Mouse (Mus musculus): ENCODE measurements at regions not wholly inside any gene's neighbourhood (a gene's known extent, or its start where the extent isn't known, plus 50 kb on each side); places are given as distances from the start of the nearest gene placed in this dataset.

GRCm38 (mm10) chr15:52994351-52994750 lies 890.4 kb upstream of the Gm7489 start:
- ATAC-seq (ENCODE audit: insufficient read depth, low read depth) (no peak), DNase-seq (ENCODE audit: low spot score) (no peak)
- Histone ChIP-seq H3K4me3 (ENCODE audit: low read depth, low read length) (no peak overlapping the region), H3K4me2 (ENCODE audit: low read depth, low read length) (no peak overlapping the region), H3K36me3 (replicated peaks; ENCODE audit: control insufficient read depth, insufficient read depth, low read length) (no peaks in the 10 kb centered on the region), H3K27ac (ENCODE audit: low read depth) (no peak overlapping the region), H3K9me3 (replicated peaks; ENCODE audit: control insufficient read depth, low read length) (no peaks in the 10 kb centered on the region), H3K4me1 (ENCODE audit: control insufficient read depth, insufficient read depth) (no peaks in the 10 kb centered on the region), H3K9ac (replicated peaks; ENCODE audit: low read depth, low read length) (no peak overlapping the region), H3K27me3 (ENCODE audit: control insufficient read depth, insufficient read depth, low read length) (no peaks in the 10 kb centered on the region)
- WGBS, result 64% methylated on average over 1 of the region's 1 CpGs
- no peak for TF ChIP-seq EP300 (IDR thresholded peaks at IDR 0.05; ENCODE audit: low read depth)
- no peak for TF ChIP-seq CTCF (IDR thresholded peaks at IDR 0.05; ENCODE audit: low read depth)

- ATAC-seq (ENCODE audit: insufficient read depth, low read depth), result no peak
Measured at GRCm38 (mm10) chr15:52999200-52999599, 885.5 kb upstream of the Gm7489 start.

GRCm38 (mm10) chr15:52999776-53000175 lies 884.9 kb upstream of the Gm7489 start:
- no peak overlapping the region for H3K4me3 ChIP-seq (ENCODE audit: low read depth, low read length)
- DNase-seq (ENCODE audit: low spot score), result no peak
- H3K27me3 ChIP-seq (ENCODE audit: control insufficient read depth, insufficient read depth, low read length), result no peaks in the 10 kb centered on the region
- H3K9me3 ChIP-seq (replicated peaks; ENCODE audit: control insufficient read depth, low read length), result no peaks in the 10 kb centered on the region
- H3K4me1 ChIP-seq (ENCODE audit: control insufficient read depth, insufficient read depth), result no peaks in the 10 kb centered on the region
- no peak overlapping the region for H3K4me2 ChIP-seq (ENCODE audit: low read depth, low read length)
- H3K9ac ChIP-seq (replicated peaks; ENCODE audit: low read depth, low read length), result no peak overlapping the region
- H3K27ac ChIP-seq (ENCODE audit: low read depth), result no peak overlapping the region
- WGBS, result 73% methylated on average over 2 of the region's 2 CpGs
- ATAC-seq (ENCODE audit: insufficient read depth, low read depth), result no peak
- TF ChIP-seq CTCF (IDR thresholded peaks at IDR 0.05; ENCODE audit: low read depth) (no peak), EP300 (IDR thresholded peaks at IDR 0.05; ENCODE audit: low read depth) (no peak)
- no peaks in the 10 kb centered on the region for H3K36me3 ChIP-seq (replicated peaks; ENCODE audit: control insufficient read depth, insufficient read depth, low read length)

More at GRCm38 (mm10) chr15:52999200-52999599, 885.5 kb upstream of the Gm7489 start:
- Histone ChIP-seq H3K27ac (ENCODE audit: low read depth) (no peak overlapping the region), H3K4me3 (ENCODE audit: low read depth, low read length) (no peak overlapping the region), H3K4me1 (ENCODE audit: control insufficient read depth, insufficient read depth) (no peaks in the 10 kb centered on the region), H3K9me3 (replicated peaks; ENCODE audit: control insufficient read depth, low read length) (no peaks in the 10 kb centered on the region), H3K36me3 (replicated peaks; ENCODE audit: control insufficient read depth, insufficient read depth, low read length) (no peaks in the 10 kb centered on the region), H3K4me2 (ENCODE audit: low read depth, low read length) (no peak overlapping the region), H3K27me3 (ENCODE audit: control insufficient read depth, insufficient read depth, low read length) (no peaks in the 10 kb centered on the region), H3K9ac (replicated peaks; ENCODE audit: low read depth, low read length) (no peak overlapping the region)
- 86% methylated on average over 2 of the region's 2 CpGs for WGBS
- TF ChIP-seq CTCF (IDR thresholded peaks at IDR 0.05; ENCODE audit: low read depth) (no peak), EP300 (IDR thresholded peaks at IDR 0.05; ENCODE audit: low read depth) (no peak)
- no peak for DNase-seq (ENCODE audit: low spot score)

GRCm38 (mm10) chr15:53001429-53001828 lies 883.3 kb upstream of the Gm7489 start:
- ATAC-seq (ENCODE audit: insufficient read depth, low read depth), result no peak
- Histone ChIP-seq H3K9ac (replicated peaks; ENCODE audit: low read depth, low read length) (no peak overlapping the region), H3K4me3 (ENCODE audit: low read depth, low read length) (no peak overlapping the region), H3K9me3 (replicated peaks; ENCODE audit: control insufficient read depth, low read length) (no peaks in the 10 kb centered on the region), H3K4me1 (ENCODE audit: control insufficient read depth, insufficient read depth) (no peaks in the 10 kb centered on the region), H3K27ac (ENCODE audit: low read depth) (no peak overlapping the region), H3K27me3 (ENCODE audit: control insufficient read depth, insufficient read depth, low read length) (no peaks in the 10 kb centered on the region), H3K36me3 (replicated peaks; ENCODE audit: control insufficient read depth, insufficient read depth, low read length) (no peaks in the 10 kb centered on the region), H3K4me2 (ENCODE audit: low read depth, low read length) (no peak overlapping the region)
- DNase-seq (ENCODE audit: low spot score), result no peak
- TF ChIP-seq EP300 (IDR thresholded peaks at IDR 0.05; ENCODE audit: low read depth) (no peak), CTCF (IDR thresholded peaks at IDR 0.05; ENCODE audit: low read depth) (no peak)
- WGBS, result 68% methylated on average over 3 of the region's 3 CpGs

GRCm38 (mm10) chr15:53001964-53002363 lies 882.7 kb upstream of the Gm7489 start:
- Histone ChIP-seq H3K9ac (replicated peaks; ENCODE audit: low read depth, low read length) (no peak overlapping the region), H3K4me3 (ENCODE audit: low read depth, low read length) (no peak overlapping the region), H3K4me2 (ENCODE audit: low read depth, low read length) (no peak overlapping the region), H3K4me1 (ENCODE audit: control insufficient read depth, insufficient read depth) (no peaks in the 10 kb centered on the region), H3K9me3 (replicated peaks; ENCODE audit: control insufficient read depth, low read length) (no peaks in the 10 kb centered on the region), H3K27ac (ENCODE audit: low read depth) (no peak overlapping the region), H3K27me3 (ENCODE audit: control insufficient read depth, insufficient read depth, low read length) (no peaks in the 10 kb centered on the region), H3K36me3 (replicated peaks; ENCODE audit: control insufficient read depth, insufficient read depth, low read length) (no peaks in the 10 kb centered on the region)
- no peak for DNase-seq (ENCODE audit: low spot score)
- 84% methylated on average over 4 of the region's 4 CpGs for WGBS
- ATAC-seq (ENCODE audit: insufficient read depth, low read depth), result no peak
- TF ChIP-seq CTCF (IDR thresholded peaks at IDR 0.05; ENCODE audit: low read depth) (no peak), EP300 (IDR thresholded peaks at IDR 0.05; ENCODE audit: low read depth) (no peak)

GRCm38 (mm10) chr15:53004078-53004477 lies 880.6 kb upstream of the Gm7489 start:
- no peaks in the 10 kb centered on the region for H3K36me3 ChIP-seq (replicated peaks; ENCODE audit: control insufficient read depth, insufficient read depth, low read length)
- H3K4me2 ChIP-seq (ENCODE audit: low read depth, low read length), result no peak overlapping the region
- H3K4me3 ChIP-seq (ENCODE audit: low read depth, low read length), result no peak overlapping the region
- no peak for DNase-seq (ENCODE audit: low spot score)
- no peak overlapping the region for H3K27ac ChIP-seq (ENCODE audit: low read depth)
- no peaks in the 10 kb centered on the region for H3K4me1 ChIP-seq (ENCODE audit: control insufficient read depth, insufficient read depth)
- ATAC-seq (ENCODE audit: insufficient read depth, low read depth), result no peak
- no peak overlapping the region for H3K9ac ChIP-seq (replicated peaks; ENCODE audit: low read depth, low read length)
- H3K27me3 ChIP-seq (ENCODE audit: control insufficient read depth, insufficient read depth, low read length), result no peaks in the 10 kb centered on the region
- H3K9me3 ChIP-seq (replicated peaks; ENCODE audit: control insufficient read depth, low read length), result no peaks in the 10 kb centered on the region
- TF ChIP-seq EP300 (IDR thresholded peaks at IDR 0.05; ENCODE audit: low read depth), result no peak
- TF ChIP-seq CTCF (IDR thresholded peaks at IDR 0.05; ENCODE audit: low read depth), result no peak
